ENCODE assay signal across 19 mouse cellular contexts in the genomic region with DNA sequence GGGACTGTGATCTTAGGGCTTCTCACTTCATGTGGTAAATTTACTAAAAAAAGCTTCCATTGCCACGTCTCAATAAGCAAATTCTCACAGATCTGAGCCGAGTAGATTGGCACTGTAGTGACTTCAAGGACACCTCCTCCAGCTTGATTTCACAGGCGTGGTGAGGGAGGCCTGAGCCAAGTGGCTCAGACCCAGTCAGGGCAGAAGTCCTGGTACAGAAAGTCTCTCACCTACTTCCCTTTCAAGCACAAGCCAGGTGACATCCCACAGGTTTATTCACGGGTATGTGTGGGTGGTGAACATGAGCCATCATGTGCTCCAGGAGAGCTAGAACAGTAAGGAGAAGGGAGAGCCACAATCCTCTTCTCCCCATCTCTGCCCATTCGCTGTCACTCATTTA. TPM values are rescaled to one million over a fixed set of nuclear protein-coding genes. Genes with fewer than 3 reads are reported as not detected.
DNase-seq lines count a peak whose midpoint lies in the region; ATAC-seq and TF ChIP-seq lines count a peak whose summit lies in the region.
"Had no signal": no experiment of that assay in that cellular context is flagged by ENCODE, and none has a peak within 500 bp of the region (broad histone marks: within the 10 kb centered on the region; RNA-seq: fewer than 3 reads in every experiment).

No protein-coding gene starts in this region.

- WGBS in heart, embryonic 12.5 days = 73% methylated on average over 5 of the region's 5 CpGs
- 35% methylated on average over 5 of the region's 5 CpGs for WGBS in liver, adult 2 months
- 71% methylated on average over 5 of the region's 5 CpGs for WGBS in liver, embryonic 11.5 days

- TF ChIP-seq CTCF in liver, adult 2 months (IDR thresholded peaks at IDR 0.05; ENCODE audit: low read depth, low read length) = no peak

- H3K27me3 ChIP-seq in heart, embryonic 12.5 days (replicated peaks) = no peaks in the 10 kb centered on the region
- H3K27me3 ChIP-seq in liver, adult 2 months (ENCODE audit: control insufficient read depth, insufficient read depth, low read length) = no peaks in the 10 kb centered on the region
- H3K27me3 ChIP-seq in liver, embryonic 11.5 days (replicated peaks; ENCODE audit: control insufficient read depth, insufficient read depth, low read length) = no peaks in the 10 kb centered on the region
- H3K27me3 ChIP-seq: embryonic facial prominence, embryonic 13.5 days; liver, embryonic 13.5 days; neural tube, embryonic 13.5 days had no signal

- peaks cover 18% of the 10 kb centered on the region for H3K4me1 ChIP-seq in heart, embryonic 12.5 days (replicated peaks)
- peaks cover 24% of the 10 kb centered on the region for H3K4me1 ChIP-seq in liver, adult 2 months (ENCODE audit: control insufficient read depth, insufficient read depth, low read length)
- H3K4me1 ChIP-seq in liver, embryonic 11.5 days (replicated peaks; ENCODE audit: control insufficient read depth, insufficient read depth, low read length) = peaks cover 8% of the 10 kb centered on the region; the same call in 1 of the 2 replicates

- no peak for TF ChIP-seq POLR2A in liver, adult 2 months (IDR thresholded peaks at IDR 0.05; ENCODE audit: extremely low read depth, insufficient read depth, low read length)

- H3K36me3 ChIP-seq in heart, embryonic 12.5 days = no peaks in the 10 kb centered on the region
- no peaks in the 10 kb centered on the region for H3K36me3 ChIP-seq in liver, adult 2 months (ENCODE audit: control insufficient read depth, insufficient read depth, low read length)
- no peaks in the 10 kb centered on the region for H3K36me3 ChIP-seq in liver, embryonic 11.5 days (ENCODE audit: control insufficient read depth, insufficient read depth, low read length)
- H3K36me3 ChIP-seq: embryonic facial prominence, embryonic 13.5 days; forebrain, embryonic 10.5 days; liver, embryonic 13.5 days; neural tube, embryonic 13.5 days had no signal

- DNase-seq in heart, adult 18-20 months = peak; percentile 30 to 39
- DNase-seq in liver, adult 2 months (ENCODE audit: extremely low read depth, low read depth, low spot score) = peak; percentile 88
- DNase-seq in liver, embryonic 11.5 days (ENCODE audit: low spot score) = no peak
- peak; percentile 44 to 56 for DNase-seq in adrenal gland, postnatal 36 days
- DNase-seq in right cerebral cortex, postnatal 36 days (ENCODE audit: low spot score in 2 of 2) = peak; percentile 16 to 38
- no peak for DNase-seq in cerebellum, postnatal 36 days
- DNase-seq: cerebellum, adult 18-20 months; heart, postnatal 36 days; left cerebral cortex, postnatal 4 days; liver, embryonic 13.5 days; lung, postnatal 10 days; retina, postnatal 1 day; thymus, adult 2 months had no signal

- no peaks in the 10 kb centered on the region; the same call in 1 of the 2 replicates for H3K79me2 ChIP-seq in liver, adult 2 months (ENCODE audit: control insufficient read depth, insufficient read depth, low read length)

- ATAC-seq in heart, embryonic 12.5 days (ENCODE audit: insufficient number of reproducible peaks, low FRiP score) = no peak
- ATAC-seq in liver, embryonic 11.5 days (replicated peaks; ENCODE audit: low FRiP score) = no peak
- ATAC-seq: CD4-positive, CD25-positive, alpha-beta regulatory T cell, adult 4 months had no signal

- H3K9me3 ChIP-seq in heart, embryonic 12.5 days (replicated peaks) = no peaks in the 10 kb centered on the region
- no peaks in the 10 kb centered on the region for H3K9me3 ChIP-seq in liver, embryonic 11.5 days (ENCODE audit: control insufficient read depth, low read length)
- H3K9me3 ChIP-seq: embryonic facial prominence, embryonic 13.5 days; forebrain, embryonic 10.5 days; liver, embryonic 13.5 days; neural tube, embryonic 13.5 days had no signal

- H3K4me3 ChIP-seq in heart, embryonic 12.5 days = no peak overlapping the region
- H3K4me3 ChIP-seq in liver, adult 2 months (ENCODE audit: insufficient read depth, low read depth, low read length) = no peak overlapping the region
- H3K4me3 ChIP-seq in liver, embryonic 11.5 days (ENCODE audit: low read depth, low read length) = no peak overlapping the region
- H3K4me3 ChIP-seq: embryonic facial prominence, embryonic 13.5 days; forebrain, embryonic 10.5 days; liver, embryonic 13.5 days; neural tube, embryonic 13.5 days had no signal

- H3K9ac ChIP-seq in heart, embryonic 12.5 days = no peak overlapping the region
- 0 out of 2 replicates have a peak overlapping the region, but pooled peaks have one; percentile 17 for H3K9ac ChIP-seq in liver, adult 2 months (ENCODE audit: low read depth, low read length)
- no peak overlapping the region for H3K9ac ChIP-seq in liver, embryonic 11.5 days (ENCODE audit: low read depth, low read length)
- H3K9ac ChIP-seq: embryonic facial prominence, embryonic 13.5 days; liver, embryonic 13.5 days; neural tube, embryonic 13.5 days had no signal

- H3K4me2 ChIP-seq in heart, embryonic 12.5 days = no peak overlapping the region
- no peak overlapping the region for H3K4me2 ChIP-seq in liver, embryonic 11.5 days
- H3K4me2 ChIP-seq: embryonic facial prominence, embryonic 13.5 days; liver, embryonic 13.5 days; neural tube, embryonic 13.5 days had no signal

- H3K27ac ChIP-seq in heart, embryonic 12.5 days (ENCODE audit: poor library complexity, severe bottlenecking) = no peak overlapping the region
- H3K27ac ChIP-seq in liver, adult 2 months (replicated peaks; ENCODE audit: insufficient read depth, low read depth, low read length) = 0 out of 2 replicates have a peak overlapping the region, but pooled peaks have one; percentile 37
- no peak overlapping the region for H3K27ac ChIP-seq in liver, embryonic 11.5 days (ENCODE audit: low read depth, low read length)
- H3K27ac ChIP-seq: embryonic facial prominence, embryonic 13.5 days; forebrain, embryonic 10.5 days; kidney, postnatal 0 days; liver, embryonic 13.5 days; neural tube, embryonic 13.5 days had no signal

RNA-seq across cellular contexts. Expression of gene Pank1, which starts 1.9 kb away (rescaled TPM):
- total RNA-seq in heart, adult 18-20 months (2021) = 10 to 100 TPM; 41.2 to 47.1 TPM
- 13.9 and 14.0 TPM in 2 replicates for polyA plus RNA-seq in heart, embryonic 12.5 days (2016; fragmentation: Nextera tagmentation; extraction: Ambion mirVana)
- total RNA-seq in liver, adult 2 months (2014; rRNA removed) = 196 and 259 TPM in 2 replicates
- 14.1 and 18.8 TPM in 2 replicates for polyA plus RNA-seq in liver, adult 2 months (2012; rRNA removed)
- polyA plus RNA-seq in liver, embryonic 11.5 days (2014; fragmentation: Nextera tagmentation; extraction: Ambion mirVana) = 7.8 and 8.7 TPM in 2 replicates
- total RNA-seq in adrenal gland, postnatal 36 days (2021) = 10 to 100 TPM; 52.3 to 93.0 TPM

RNA-seq across cellular contexts. Expression of gene Kif20b, which starts 41.0 kb away (rescaled TPM):
- total RNA-seq in heart, adult 18-20 months (2021) = 1 to 10 TPM in 1 of 2 experiments, under 1 TPM in 1; 0.82 to 1.5 TPM
- 40.5 and 43.4 TPM in 2 replicates for polyA plus RNA-seq in heart, embryonic 12.5 days (2016; fragmentation: Nextera tagmentation; extraction: Ambion mirVana)
- total RNA-seq in liver, adult 2 months (2014; rRNA removed) = 0.65 and 0.94 TPM in 2 replicates
- polyA plus RNA-seq in liver, adult 2 months (2012; rRNA removed) = not detected in 2 replicates
- 54.8 and 55.0 TPM in 2 replicates for polyA plus RNA-seq in liver, embryonic 11.5 days (2014; fragmentation: Nextera tagmentation; extraction: Ambion mirVana)
- 1 to 10 TPM; 3.9 to 6.1 TPM for total RNA-seq in adrenal gland, postnatal 36 days (2021)

Comparison
In these comparisons a context has a peak if more than half of its experiments do, and no peak if none do; other contexts are left out.
1. DNase-seq: peak in heart, adult 18-20 months (2 of 2), liver, adult 2 months (single experiment), adrenal gland, postnatal 36 days (2 of 2) and right cerebral cortex, postnatal 36 days (2 of 2); none in liver, embryonic 11.5 days (single experiment) and cerebellum, postnatal 36 days (0 of 2).